Mouse (Mus musculus) kidney, postnatal 14 days (tissue): ENCODE measurements at regions not wholly inside any gene's neighbourhood (a gene's known extent, or its start where the extent isn't known, plus 50 kb on each side); places are given as distances from the start of the nearest gene placed in this dataset.

Source experiments
- DNase-seq: peaks from one replicate; pipeline ENCODE4 v3.0.0; 2022; ENCODE audit warnings: mixed read lengths

DNA sequence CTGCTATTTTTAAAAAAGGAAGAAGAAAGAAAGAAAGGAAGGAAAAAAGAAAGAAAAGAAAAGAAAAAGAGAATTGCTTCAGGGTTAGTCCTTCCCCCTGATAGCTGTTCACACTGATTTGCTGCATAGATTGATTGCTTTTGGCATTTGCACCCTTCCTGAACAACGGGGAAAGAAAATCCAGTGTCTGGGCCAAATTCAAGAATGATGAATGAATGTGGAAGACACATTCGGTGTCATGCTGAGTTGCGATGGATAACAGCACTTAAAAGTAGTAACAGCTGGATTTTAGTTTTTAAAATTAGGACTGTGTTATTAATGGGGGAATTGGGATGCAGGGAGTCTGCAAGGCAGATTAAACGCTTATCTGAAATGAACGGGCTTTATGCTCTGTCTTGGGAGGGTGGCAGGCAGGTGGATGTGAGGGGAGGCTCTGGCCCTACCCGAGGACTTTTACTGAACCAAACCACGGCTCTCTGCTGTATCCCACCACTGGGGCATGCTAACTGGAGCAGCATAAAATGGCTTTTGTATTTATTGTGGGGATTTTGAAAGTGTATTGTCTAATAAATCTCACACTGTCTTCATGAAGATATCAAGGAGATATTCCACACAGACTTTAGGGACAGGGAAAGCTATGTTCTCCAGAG lies 114.4 kb downstream of the Lca5 start:
- no peak for DNase-seq

DNA sequence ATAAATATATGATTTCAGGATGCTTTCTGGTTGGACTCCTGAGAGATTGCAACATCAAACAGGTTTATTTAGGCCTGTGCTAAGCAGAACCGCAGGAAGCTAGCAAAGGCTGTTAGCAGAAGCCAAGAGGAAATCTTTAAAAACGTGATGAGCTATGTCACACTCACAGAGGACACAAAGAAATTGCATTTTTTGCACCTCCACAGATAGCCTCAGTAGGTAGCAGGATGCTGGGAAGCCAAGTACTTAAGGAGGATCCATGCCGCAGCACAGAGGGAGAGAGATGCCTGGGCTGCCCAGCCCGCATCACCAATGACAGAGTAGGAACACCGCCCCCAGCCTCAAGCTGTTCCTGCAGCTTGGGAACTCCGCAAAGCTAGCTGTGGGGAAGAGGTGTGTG lies 115.0 kb downstream of the Lca5 start:
- DNase-seq, result no peak

DNA sequence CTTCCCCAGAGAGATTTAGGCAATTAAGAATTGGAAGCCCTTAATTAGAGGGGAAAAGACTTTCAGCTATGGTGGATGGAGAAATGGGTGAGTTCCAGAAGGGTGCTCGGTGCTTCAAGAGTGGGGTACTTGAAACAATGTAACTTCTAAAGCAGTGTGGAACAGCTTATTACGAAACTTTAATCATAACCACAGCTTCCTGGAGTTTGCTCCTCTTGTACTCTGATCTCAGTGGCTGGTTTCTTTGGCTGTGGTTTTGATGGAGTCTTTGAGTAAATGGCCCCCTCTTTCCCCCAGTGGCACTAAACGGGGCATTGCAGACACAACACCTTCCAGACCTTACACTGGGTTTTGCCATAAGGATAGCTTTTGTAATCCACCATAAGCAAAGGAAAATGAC lies 116.6 kb downstream of the Lca5 start:
- no peak for DNase-seq

DNA sequence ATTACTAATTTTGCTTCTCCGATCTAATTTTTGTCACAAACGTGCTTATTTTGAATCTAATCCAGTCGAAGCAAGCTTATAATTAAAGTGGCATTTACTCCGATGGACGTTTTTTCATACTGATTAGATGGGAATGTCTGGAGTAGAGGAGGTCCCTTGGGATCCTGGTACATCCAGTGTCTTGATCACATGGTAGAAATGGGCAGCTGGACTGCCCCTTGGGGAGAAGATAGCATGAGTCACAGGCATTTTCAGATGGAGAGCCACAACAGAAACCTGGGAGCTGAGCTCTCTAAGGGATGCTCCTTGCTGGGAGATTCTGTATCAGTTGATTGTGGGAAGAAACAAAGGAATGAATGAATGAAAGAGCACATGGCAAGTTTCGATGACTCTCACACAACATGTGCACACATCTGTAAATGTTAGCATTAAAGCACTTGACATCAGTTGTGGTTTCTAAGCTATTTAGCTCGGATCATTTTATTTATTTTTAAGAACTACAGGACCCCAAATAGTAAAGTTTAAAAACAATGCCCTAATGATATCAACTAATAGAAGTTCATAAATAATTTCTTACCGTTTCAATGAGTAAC lies 117.8 kb downstream of the Lca5 start:
- no peak for DNase-seq

DNA sequence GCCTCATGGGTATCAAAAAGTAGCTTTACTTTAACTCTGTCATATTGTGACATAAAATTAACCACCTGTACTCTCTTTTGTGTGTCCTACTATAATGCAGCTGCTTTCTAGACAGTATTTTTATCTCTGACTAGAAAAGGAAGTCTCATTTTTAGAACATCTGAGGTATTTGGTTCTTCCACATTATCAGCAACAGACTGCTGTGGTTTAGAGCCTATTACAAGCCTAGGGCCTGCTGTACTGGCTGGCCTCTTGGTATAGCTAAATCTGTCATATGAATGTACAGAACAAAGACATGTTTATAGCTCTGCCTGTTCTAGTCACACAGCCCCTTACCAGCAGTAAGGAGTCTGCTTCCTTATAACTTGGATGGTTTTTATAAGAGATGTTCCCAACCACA lies 119.1 kb downstream of the Lca5 start:
- no peak for DNase-seq

DNA sequence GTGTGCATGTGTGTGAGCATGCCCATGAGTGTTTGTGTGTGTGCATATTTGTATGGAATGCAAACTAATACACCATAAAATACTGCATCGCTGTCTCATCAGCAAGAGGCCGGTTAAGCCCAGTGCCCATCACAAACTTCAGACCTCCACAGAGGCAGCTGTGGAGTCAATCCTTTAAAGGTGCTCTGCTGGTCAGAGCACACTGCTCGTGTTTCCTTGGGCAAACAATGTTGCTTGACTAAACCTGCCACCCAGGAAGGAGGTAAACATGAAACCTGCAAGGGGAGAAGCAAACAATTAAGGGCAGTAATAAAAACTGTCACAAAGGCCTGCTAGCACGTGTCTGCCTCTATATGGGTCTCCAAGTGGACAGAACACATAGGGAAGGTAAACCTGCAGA lies 120.1 kb downstream of the Lca5 start:
- no peak for DNase-seq

DNA sequence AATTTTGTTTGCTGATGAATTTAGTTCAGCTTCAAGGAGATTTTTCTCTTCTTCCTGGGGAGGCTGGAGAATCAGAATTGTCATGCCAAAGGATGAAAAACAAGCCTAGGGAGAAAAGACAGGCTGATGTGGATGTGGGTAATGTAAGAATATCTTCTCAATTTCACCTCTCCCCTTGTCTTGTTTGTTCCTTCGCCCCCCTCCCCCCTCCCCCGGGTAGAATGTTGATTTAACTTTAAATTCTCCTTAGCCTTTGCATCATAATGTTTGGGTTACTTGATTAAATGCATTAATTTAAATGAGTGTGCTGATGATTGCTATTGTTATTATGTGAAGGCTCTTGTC lies 124.1 kb downstream of the Lca5 start:
- no peak for DNase-seq

DNA sequence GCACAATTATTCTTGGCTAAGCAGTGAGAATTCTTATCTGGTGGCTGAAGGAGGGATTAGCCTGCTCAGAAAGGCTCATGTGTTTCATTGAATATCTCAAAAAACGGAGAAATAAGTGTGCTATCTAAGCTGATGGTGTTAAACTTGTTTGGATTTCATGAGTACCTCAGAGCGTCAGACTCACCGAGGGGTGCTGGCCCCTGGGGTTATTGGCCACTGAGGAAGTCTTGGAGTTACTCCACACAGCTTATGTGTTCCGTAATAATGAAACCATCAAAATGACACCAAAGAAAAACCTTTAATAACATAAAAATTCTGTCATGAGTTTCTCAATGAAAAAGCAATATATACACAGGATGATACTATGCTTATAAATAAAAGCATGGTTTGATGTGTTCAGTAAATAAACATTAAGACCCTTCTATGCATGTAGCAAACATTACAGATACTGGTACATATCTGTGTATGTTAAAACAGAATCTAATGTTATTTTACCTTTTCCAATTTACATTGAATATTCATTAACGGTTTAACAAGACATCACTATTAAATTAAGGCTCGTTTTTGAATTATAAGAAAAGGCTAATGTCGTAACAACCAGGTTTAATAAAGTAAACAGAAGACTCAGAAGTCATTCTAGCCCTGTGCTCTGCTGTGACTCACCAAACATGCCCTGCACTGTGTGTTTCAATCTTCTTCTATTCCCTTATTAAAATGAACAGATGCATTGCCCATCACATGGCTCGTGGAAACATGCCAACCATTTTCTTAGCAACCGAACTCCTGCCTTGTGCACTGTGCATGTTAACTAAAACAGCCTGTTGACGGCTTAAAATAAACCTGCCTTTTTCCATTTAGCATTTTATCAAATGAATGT lies 124.7 kb downstream of the Lca5 start:
- DNase-seq, result no peak

DNA sequence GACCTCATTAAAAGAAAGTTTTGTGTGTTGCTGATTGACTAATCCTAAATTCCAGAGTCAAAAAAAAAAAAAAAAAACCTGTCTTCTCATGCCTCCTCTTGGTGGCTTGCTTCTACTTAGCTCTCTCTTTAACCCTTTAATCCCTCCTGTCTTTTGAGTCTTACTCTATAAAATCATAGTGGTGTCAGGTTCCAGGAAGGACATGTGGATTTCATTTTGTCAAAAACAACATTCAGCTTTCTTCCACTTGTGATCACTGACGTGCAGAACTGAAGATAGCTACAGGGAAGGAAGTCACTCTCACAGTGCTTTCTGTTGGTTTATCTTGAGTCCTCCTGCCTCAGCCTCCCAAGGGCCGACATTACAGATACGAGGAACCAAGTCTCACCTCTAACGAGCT lies 132.2 kb downstream of the Lca5 start:
- no peak for DNase-seq

DNA sequence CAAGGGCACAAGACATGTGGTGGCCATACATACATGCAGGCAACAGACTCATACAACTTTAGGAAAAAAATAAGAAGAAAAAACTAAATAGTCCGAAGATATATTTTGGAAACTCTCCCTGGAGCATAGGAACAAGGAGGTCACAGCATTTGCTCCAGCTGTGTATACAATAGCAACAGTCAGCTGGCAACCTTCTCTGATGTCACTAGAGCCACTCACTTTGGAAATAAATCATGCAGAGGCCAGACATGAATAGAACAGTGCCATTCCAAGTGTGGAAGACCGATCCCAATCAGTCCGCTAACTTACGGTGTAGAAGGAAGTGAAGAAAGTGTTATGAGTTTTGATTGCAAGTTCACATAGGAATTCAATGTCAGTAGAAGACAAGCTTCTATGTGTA lies 132.8 kb downstream of the Lca5 start:
- DNase-seq, result no peak

DNA sequence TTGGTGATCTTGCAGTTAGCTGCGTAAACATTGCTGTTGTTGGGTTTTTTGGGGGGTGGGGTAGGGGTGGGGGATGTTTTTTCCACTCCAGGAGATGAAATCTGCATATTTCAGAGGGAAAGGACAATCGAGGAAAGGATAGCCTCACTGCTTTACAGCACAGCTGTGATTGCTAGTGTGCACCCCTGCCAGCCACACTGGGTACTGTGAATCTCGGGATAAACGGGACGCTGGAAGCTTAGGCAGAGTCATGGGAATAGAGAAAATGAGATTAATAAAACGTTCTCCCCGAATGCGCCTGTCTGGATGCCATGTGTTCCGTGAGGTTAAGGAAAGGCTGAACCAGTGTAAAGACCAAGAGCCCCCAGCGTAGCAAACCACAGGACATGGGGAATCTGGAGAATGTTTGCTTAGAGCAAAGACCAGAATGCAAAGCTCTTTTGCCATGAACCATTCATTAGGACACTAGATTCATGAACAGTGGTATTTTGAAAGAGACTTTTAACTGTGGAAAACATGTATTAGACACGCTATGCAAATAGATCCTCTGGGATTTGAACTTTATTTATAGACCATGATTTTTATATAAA lies 133.5 kb downstream of the Lca5 start:
- DNase-seq, result no peak

DNA sequence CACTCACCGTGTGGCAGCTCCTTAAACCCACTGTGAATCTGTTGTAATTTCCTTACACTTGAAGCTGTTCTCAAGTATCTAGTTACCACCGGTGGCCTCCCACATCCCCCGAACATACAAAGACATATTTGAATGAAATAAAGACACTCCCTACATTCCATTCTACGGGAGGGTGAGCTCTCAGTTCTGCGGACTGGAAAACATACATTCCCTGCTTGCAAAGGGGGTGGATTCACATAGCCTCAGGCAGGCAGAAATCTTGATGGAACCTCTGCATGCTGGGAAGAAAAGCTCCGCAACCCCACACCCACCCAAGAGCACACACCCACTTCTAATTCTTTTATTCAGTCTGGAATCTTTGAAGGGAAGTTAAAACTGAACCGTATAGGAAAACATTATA lies 136.0 kb downstream of the Lca5 start:
- DNase-seq, result no peak

DNA sequence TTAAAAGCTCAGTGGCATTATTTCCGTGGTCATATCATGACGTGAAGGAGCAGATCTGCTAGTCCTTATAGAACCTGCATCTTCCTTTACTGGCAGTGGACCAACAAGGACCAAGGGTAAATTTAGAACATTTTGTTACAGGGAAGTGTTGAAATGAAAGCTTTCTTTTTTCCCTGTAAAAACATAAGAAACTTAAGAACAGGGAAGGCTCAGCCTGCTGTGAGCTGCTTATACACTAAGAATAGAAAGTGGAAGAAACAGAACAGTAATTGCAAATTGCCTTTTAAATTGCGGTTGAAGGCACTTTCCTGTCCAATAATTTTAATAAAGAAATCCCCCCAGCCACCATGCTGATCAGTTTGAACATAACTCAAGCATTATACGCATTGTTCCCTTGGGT lies 140.4 kb downstream of the Lca5 start:
- DNase-seq, result no peak

DNA sequence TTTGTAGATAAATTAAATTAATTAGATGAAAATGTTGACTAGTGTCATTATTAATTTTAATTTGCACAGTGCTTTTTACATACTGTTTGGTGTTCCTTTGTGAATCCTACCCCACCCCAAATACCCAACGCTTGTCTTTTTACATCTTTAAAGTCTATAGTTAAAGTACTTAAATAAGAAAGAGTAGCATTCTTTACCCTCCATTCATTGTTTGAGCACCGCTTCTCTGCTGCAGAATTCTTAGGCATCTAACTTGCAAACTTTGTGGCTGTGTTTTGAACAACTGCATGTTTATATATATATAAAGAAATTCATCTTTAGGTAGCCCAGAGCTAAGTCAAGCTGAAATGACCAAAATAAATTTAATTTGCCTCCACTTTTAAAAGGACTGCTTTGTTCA lies 140.9 kb downstream of the Lca5 start:
- DNase-seq, result no peak

DNA sequence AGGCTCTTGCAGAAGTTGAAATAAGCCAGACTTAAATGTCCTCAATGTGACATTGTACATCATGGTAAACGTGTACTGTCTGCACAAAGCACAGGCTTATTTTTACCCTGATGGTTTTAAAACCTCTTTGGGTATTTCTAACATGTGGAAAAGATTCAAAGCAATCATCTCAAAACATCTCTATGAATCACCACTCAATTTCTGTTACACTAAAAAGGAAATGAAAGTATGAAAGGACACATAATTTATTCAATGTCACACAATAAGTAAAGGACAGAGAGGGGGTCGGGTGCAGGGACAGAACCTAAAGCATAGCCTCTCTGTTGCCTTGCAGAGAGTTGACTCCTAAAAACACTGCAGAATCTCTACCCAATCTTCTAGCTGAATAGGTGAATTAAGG lies 141.3 kb downstream of the Lca5 start:
- DNase-seq, result no peak

DNA sequence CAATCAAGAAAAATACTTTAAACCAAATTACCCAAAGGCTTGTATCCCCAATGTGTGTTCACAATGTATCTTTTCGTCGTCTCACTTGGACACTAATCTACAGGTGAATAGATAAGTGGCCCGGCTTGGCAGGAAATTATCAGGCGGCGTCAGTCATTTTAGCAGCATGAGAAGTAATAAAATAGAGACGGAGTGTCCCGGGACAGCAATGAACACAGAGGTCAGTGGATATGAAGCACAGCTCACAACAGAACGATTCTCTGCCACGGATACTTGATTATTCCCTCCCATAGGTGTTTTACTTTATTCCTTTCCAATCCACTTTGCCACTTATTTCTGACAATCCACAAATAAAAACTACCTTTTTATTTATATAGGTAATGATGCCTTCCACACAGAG lies 145.5 kb downstream of the Lca5 start:
- DNase-seq, result no peak

DNA sequence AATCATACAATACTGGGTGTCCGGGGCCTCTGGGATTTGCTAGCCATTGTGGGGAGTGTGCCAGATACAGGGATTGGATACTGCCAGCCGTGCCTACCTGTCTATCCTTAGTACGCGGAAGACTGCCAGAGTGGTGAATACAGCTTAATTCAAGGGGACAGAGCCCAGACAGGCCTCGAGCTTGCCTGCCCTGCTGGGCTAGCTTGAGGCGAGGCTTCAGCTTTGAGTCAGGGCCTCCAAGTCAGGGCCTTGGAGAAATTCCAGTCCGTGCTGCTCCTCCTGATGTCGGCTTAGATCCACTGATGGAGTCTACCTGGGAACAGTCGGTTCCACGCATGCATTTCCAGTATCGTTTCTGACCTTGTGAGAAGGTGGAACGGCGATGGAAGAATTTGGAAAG lies 146.5 kb downstream of the Lca5 start:
- no peak for DNase-seq

DNA sequence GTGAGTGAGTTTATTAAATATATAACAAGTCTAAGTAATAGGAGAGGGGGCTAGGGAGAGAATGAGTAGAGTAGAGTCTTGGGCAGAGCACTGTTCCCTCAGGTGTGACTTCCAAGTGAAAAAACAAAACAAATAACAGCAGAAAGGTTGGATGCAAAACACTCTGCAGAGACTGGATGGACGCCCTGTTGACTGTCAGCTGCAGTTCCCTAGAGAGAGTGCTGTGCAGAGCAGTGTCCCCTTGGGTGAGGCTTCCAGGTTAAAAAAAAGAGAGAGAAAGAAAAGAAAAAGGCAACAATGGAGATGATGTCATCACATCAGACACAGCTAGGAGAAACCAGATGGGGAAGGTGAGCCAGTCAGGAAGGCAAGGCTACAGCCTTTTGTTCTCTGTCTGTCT lies 137.6 kb upstream of the Hmgn3 start:
- DNase-seq, result no peak

DNA sequence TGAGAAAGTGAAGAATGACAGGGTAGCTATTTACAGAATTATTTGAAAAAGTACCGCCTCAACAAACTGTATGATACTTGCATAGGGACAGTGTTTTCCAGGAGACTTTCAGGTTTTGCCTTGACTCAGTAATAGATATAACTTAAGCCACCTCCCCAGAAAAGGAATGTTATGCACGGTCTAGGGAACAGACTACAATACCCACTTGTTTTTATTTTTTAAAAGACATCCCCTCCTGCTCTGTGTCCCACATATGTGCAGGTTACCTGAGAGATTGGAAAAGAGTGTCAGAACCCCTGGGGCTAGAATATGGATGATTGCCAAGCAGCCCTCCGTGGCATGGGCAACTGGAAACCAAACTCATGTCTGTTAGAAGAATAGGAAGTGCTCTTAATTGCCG lies 137.2 kb upstream of the Hmgn3 start:
- no peak for DNase-seq

DNA sequence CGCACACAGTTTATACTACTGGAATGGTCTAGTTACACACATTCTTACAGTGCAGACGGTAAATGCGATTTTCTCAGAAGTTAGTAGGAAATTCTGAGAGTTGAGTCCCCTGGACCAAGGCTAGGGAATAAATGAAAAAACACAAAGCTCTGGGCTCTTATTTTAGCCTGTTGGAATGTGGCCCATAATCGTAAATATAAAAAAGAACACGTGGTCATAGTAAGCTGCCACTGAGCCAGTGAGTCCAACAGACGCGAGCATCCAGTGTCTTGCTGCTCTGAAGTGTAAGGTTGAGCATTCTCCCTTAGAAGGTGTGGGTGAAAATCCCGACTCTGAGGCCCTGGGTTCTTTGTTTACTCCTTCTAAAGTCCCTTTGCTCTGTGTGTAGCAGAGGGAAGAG lies 136.8 kb upstream of the Hmgn3 start:
- no peak for DNase-seq

DNA sequence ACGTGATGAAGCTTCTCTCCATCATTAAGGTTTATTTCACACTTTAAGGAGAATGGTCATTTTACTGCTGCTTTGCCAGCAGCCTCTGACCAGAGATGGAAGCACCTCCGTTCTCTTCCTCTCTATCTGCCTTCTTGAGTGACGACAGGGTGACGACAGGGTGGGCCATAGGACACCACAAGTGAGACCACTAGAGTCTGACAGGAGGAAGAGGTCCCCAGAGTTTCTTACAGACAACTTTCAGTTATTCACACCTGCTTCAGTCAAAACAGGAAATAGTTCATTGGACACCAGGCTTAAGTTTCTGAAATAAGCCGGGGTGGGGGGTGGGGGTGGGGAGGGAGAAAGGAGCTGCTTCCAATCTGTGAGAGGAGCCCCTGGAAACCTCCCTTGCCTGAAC lies 131.3 kb upstream of the Hmgn3 start:
- DNase-seq, result no peak

DNA sequence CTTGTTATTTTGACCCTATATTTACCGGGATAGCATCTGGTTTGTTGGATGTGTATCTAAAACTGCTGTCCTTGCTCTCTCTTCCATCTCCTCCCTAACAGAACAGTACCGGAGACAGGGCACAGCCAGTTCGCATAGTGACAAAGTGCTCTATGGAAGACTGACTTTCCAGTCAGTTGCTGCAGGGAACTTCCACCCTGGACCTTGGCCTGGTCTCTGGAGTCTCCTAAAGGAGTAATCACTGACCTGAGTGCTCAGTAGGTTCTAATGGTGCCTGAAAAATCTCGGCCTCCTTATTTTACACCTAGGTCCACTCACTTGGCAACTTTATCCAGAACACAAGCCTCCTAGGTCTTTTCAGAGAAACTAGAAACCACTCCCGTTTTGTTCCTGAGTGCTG lies 130.9 kb upstream of the Hmgn3 start:
- DNase-seq, result no peak

DNA sequence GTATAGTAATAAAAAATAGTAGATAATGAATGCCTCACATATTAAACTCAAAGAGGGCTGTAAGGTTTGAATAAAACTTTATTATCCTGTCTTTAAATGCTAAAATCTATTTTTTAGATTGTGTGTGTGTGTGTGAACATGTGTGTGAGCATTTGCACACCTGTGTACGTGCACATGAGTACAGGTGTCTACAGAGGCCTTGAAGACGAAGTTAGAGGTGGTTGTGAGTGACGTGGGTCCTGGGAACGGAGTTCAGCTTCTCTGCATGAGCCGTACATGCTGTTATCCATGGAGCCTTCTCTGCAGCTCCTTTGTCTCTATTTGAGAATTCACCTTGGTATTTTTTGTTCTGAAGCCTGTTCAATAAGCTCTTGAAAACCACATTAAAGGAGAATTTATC lies 129.8 kb upstream of the Hmgn3 start:
- no peak for DNase-seq

DNA sequence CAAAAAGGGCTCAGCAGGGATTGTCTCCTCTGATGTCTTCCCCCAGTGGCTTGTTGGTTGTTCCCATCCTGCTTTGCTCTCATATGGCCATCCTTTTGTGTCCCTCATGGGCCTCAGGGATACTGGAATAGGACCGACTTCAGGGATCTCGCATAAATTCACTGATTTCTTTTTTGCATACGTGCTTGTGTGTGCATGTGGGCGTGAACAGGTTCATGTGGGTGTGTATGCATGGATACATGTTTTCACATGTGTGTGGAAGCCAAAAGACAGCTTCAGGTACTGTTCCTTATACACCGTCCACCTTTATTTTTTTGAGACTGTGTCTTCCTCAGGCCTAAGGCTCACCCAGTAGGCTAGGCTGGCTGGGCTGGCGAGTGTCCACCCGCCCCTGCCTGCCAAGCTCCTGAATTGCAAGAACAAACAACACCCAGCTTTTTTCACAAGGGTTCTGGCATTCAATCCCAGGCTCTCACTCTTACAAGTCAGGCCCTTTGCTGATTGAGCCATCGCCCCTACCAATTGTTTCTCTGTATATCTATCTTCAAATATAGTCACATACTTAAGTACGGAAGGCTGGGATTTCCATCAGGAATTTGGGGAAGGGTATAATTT lies 127.0 kb upstream of the Hmgn3 start:
- no peak for DNase-seq
